Mouse (Mus musculus): Measurements from ENCODE around the gene Gpr153.

The Gpr153 gene

DNA sequence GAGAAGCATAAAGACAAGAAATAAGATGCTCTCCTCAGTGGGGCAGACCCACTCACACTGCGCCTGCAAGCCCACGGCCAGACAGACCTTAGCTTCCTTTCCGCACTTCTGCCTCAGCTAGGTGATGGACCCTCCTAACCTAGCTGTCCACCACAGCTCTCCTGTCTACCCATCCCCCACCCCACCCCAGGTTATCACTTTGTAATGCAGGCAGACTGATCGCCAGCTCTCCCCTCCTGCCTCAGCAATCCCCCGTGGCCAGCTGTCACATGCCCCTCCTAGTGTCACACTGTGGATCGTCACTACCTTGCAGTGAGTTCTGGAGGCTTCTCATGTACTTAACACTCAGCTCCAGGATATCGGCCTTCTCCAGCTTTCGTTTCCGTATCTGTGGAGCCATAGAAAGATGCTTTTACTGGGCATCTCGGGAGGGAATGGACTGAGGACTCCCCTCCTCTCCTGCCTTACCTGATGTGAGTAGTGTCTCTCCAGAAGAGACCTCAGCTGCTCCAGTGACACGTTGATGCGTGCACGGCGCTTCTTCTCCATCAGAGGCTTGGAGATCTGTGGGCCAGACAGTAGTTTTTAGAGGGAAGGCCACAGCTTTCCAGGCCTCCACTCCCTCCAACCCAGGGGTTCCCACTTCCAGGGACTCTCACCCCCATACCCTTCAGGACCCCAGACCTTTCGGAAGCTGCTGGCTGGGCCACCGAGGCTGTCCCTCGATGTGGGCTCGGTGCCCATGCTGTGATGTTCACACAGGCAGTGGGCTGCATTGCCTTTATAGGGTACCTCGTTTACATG, 13.5 kb downstream of the Gpr153 start:
- in situ Hi-C loops (cut with MboI; ENCODE audit: low sequenced_read_pairs), result no loop called here

DNA sequence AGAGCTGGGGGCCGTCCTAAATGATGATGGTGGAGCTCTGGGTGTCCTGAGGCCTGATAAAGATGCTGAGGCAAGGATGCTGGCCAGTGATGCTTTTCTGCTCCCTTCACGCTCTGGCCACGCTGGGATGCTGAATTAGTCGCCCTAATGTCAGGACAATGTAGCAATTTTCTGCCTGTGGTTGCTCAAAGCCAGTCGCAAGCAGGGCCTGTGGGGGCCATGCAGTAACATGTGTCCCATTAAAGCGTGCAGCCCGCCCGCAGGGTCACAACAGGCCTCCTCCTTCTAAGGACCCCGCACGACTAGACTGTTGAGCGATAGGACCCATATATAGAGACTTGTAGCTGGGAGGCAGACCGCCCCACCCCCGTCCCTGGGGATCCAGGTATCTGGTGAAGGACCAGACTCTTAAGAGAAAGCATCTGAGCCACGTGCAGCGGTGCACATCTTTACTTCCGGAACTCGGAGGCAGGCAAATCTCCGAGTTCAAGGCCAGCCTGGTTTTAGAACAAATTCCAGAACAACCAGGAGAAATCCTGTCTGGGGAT, 14.4 kb downstream of the Gpr153 start:
- in situ Hi-C loops (cut with MboI; ENCODE audit: low sequenced_read_pairs), result no loop called here

DNA sequence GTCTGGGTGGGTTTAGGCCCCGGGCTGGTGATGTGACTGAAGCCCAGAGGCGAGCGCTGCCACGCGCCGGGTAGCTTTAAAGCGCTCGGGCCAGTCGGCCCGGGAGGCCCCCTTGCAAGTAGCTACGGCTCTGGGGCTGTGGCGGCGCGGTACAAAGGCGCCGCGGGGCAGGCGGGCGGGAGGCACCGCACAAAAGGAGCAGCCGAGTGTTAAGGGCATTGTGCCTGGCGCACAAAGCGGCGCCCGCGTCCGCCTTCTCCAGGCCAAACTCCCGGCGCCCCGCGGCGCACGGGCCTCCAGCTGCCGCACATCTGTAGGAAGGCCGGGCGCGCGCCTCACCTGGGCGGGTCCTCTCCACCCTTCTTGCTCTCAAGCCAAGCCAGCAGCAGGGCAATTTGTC, 16.4 kb downstream of the Gpr153 start:
- in situ Hi-C loops (cut with MboI; ENCODE audit: low sequenced_read_pairs), result no loop called here

DNA sequence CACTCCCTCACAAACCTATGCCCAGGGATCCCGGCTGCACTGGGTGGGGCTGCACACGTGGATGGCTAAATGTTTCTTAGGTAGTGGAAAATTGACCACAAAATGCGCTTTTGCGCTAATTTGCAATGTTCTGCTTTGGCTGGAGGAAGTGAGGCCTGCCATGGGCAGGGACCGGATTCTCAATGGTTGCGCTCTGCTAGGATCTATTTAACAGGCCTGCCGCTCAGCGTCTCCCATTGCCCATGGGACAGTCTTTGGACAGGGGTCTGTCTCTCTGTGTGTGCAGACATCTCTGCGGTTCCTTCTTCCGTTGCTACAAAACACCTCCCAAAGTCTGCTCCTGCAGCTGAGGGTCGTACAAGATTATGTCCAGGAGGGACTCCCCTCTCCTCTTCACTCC, 17.0 kb downstream of the Gpr153 start:
- in situ Hi-C loops (cut with MboI; ENCODE audit: low sequenced_read_pairs), result no loop called here

DNA sequence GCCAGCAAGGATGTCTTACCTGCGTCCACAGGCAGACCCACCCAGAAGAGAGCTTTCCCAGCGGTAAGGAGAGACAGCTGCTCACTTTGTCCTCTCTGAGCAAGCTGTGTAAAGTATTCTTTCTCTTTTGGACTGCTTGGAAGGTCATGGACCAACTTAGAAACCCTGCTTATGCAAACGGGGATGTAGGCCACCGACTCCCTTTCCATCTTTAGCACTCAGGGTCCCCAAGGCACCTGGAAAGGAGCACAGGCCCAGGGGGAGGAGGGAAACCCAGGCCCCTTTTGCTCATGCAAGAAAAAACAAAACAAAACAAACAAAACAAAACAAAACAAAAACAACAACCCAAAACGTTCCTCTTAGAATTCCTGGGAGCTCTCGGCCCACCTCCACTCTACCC, 17.5 kb downstream of the Gpr153 start, which contains the start of gene Hes3:
Gene Hes3 (minus strand): TSS at position 101 of the 400 bp plus-strand sequence.
- in situ Hi-C loops (cut with MboI; ENCODE audit: low sequenced_read_pairs), result no loop called here

DNA sequence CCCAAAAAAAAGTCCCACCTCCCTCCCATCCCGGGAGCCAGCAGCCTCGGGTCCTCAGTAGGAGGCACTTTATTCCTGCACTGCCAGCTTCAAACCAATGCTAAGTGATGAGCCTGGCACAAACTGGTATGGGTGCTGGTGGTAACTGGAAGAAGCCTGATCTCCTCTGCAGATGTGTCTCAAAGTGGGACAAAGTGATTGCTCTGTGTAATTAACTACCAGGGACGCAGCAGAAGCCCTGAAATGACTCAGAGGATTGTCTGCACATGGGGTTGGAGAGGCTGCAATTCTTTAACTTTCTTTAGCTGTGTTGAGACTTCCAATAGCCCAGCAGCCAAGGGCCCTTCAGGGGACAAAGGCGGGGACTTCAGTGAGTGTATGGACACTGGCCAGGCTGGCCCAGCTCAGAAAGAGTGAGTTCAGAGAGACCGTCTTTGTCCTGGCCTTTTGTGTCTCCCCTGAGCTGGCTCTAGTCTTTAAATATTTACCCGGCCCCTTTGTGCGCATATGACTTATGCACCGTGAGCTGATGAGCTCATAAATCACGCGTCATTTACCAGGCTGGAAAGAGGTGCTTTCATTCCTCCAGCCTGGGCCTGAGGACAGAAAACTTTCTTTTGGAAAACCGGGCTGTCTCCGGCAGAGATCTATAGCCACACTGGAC, 18.2 kb downstream of the Gpr153 start:
- in situ Hi-C loops (cut with MboI; ENCODE audit: low sequenced_read_pairs), result no loop called here

DNA sequence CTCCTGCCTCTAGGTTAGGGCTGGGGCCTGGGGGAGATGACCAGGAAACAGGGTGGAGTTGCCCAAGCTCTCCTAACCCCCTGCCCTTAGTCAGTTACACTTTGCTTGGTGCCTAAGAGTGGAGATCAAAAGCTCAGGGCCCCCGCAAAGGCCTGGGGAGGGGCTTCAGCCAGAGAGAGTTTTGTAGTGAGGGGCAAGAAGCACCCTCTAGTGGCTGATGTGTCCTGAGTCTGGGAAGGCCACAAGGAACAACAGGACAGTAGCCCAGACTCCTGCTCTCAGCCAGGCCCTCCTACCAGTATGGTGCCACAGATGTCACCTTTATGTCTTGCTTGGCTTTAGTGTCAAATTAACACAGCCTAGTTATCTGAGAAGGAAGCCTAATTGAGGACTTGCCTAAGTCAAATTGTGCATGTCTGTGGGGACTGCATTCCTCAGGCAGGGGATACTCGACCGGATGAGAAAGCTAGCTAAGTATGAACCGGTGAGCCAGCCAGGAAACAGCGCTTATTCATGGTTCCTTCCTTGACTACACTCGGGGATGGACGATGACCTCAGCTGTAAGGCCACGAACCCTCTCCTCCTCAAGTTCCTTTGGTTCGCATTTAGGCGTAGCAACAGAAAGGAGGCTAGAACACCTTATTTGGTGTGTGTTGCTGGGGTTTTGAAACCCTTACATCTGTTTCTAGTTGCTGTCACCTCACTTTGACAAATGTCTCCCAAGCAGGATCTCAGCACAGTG, 20.3 kb downstream of the Gpr153 start:
- in situ Hi-C loops (cut with MboI; ENCODE audit: low sequenced_read_pairs), result no loop called here

DNA sequence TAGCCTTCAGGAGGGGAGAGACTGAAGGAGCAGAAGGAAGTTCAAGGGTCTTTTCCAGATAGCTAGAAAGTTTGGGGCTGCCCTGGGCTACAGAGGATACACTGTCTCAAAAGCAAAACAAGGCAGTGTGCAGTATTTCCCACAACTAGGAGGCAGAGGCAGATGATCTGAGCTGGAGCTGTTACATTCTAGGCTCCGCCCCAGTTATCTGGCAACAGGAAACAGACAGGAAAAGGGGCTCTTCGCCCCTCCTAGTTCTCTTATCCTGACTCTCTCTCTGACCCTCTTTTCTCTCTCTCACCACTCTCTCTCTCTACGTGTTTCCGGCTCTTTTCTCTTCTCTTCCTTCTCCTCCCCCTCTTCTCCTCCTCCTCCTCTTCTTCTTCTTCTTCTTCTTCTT, 21.9 kb downstream of the Gpr153 start:
- in situ Hi-C loops (cut with MboI; ENCODE audit: low sequenced_read_pairs), result no loop called here

DNA sequence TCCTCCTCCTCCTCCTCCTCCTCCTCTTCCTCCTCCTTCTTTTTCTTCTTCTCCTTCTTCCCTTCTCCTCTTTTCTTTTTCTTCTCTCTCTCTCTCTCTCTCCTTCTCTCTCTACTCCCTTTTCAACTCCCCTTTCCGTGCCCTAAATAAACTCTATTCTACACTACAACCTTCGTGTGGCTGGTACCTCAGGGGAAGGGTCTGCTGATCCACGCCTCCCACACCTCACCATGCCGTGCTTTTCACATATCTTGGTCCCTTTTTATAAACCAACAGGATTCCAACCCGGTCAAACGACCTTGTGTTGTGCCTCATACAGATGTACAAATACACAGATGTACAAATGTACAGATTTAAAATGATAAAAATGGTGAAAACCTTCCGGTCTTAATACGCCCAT, 22.3 kb downstream of the Gpr153 start:
- in situ Hi-C loops (cut with MboI; ENCODE audit: low sequenced_read_pairs), result no loop called here

DNA sequence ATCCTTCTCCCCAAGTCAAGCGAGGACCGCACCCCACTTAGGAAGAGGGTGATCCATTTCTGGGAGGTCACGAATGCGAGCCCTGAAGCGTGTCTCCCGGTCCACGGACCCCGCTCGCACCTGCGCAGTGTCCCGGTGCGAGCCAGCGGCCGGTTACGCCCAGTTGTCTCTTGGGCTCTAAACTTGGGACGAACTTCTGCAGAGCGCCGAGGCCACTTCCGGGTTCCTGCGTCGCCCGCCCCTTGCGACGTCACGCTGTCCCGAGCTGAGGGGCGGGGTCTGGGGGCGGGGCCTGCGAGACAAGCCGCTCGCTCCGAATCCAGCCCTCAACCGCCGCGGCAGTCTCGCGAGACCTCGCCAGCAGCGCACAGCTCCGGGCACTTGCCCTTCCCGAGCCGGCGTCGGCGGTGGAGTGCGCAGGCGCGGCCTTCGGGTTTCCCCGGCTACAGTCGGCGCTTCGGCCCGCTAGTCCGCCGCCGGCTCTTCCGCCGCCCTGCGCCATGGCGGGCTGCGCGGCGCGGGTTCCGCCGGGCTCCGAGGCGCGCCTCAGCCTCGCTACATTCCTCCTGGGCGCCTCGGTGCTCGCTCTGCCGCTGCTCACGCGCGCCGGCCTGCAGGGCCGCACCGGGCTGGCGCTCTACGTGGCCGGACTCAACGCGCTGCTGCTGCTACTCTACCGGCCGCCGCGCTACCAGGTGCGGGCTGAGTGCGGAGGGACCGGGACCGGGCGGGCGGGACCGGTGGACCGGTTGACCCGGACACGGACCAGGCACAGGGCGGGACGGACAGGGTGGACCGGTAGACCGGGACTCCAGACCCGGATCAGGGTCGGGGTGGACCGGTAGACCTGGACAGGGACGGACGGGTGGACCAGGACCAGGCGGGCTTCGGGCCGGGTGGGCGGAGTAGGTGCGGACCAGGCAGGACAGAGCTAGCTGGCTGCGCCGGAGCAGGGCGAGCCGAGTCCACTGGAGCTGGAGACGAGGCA, 23.1 kb downstream of the Gpr153 start, which contains the start of gene Icmt:
Gene Icmt (plus strand): TSS at position 354 of the 988 bp plus-strand sequence.
- in situ Hi-C loops (cut with MboI; ENCODE audit: low sequenced_read_pairs), result no loop called here

DNA sequence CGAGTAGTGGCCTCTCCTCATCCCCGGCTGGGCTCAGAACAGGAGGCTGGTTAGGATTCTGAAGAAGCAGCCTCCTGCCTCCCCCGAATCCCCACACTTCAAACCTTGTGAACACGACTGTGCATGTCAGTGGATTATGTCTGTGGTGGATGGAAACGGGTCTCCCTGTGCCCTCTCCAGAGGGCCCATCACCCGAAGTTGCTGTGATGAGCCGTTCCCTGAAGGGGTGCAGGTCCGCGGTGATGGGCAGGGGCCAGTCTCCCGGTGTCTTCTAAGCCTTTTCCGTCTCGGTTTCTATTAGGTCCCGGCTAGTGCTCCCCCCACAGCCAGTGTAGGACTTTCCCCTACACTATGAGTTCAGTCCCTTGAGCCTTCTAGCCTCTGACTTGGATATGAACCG, 24.8 kb downstream of the Gpr153 start:
- in situ Hi-C loops (cut with MboI; ENCODE audit: low sequenced_read_pairs), result no loop called here

DNA sequence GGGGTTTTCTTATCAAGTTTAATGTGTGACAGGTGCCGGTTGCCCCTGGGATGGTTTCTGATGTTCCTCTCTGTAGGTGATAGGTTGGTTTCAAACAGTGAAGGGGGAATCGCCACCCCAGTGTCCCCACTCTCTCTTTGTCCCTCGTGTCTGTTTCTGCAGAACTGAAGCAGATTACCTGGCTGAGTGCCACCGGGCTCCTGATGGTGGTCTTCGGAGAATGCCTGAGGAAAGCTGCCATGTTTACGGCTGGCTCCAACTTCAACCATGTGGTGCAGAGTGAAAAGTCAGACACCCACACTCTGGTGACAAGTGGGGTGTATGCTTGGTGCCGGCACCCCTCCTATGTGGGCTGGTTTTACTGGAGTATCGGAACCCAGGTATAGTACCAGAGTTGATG, 26.3 kb downstream of the Gpr153 start:
- in situ Hi-C loops (cut with MboI; ENCODE audit: low sequenced_read_pairs), result no loop called here

DNA sequence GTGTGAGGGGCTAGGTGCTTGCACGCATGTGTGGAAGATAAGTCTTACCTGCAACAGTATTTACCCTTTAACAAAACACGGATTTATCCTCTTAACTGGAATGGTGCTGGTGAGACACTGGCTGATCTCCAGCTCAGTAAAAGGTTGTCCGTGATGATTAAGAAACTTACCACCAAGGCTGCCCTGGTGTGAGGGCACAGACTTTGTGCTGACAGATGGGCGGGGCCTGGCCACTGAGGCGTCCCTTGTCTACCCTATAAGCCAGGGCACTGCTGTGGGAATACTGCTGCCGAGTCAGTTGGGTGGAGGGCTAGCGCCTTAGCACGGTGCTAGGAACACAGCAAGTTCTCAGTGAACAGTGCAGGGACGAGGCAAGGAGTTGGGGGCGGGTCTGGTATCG, 28.0 kb downstream of the Gpr153 start:
- in situ Hi-C loops (cut with MboI; ENCODE audit: low sequenced_read_pairs), result no loop called here

DNA sequence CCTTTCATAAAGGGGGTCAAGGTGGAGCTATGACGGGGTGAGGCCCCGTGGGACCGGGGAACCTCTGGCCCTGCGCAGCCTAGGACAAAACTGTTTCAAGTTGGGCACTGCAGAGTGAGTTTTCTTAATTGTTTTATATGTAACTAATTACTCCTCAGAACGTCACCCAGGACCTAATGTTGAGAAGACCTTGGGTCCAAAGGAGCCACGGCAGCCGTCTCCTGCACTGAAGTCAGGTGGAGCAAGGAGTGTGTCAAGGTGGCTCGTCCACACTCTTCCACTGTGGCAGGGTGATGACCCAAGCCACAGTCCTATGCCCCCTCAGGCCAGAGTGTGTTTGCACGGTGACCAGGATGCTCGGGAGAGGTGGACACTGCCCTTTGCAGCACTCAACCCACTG, 29.1 kb downstream of the Gpr153 start:
- in situ Hi-C loops (cut with MboI; ENCODE audit: low sequenced_read_pairs), result no loop called here

DNA sequence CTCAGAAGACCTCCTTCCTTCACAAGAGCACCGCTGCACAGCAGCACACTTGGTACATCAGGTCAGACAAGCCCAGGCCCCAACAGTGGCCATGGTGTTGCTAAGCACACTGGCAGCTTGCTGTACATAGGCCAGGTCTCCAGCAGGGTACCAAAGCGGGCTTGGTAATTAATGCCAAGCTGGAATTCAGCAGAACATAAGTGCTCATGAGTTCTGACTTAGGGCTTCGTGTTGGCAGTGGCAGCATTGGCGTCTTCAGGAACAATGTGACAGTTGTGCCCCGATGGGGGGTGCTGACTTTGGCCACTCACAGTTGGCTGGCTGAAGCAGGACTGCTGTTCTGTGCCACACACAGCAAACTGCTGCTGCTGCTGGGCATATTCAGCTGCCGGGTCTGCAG, 30.7 kb downstream of the Gpr153 start:
- in situ Hi-C loops (cut with MboI; ENCODE audit: low sequenced_read_pairs), result no loop called here

DNA sequence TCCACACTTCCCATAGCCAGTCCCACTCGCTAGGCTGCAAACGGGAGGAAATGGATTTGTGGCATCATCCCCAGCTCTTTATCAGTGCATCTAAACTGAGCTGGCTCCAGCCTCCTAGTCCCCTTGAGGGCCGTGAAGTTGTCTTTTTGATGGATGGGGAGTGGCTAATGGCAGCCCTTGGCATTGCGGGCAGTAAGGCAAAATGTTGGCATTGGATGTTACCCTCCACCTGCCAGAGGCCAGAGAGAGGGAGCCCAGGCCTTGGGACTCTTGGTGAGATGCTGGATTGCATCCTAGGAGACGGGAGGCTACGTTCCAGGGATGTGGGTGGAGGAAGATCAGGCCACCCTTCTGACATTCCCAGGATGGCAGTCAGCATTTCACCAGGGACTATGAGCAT, 32.0 kb downstream of the Gpr153 start:
- in situ Hi-C loops (cut with MboI; ENCODE audit: low sequenced_read_pairs), result no loop called here

DNA sequence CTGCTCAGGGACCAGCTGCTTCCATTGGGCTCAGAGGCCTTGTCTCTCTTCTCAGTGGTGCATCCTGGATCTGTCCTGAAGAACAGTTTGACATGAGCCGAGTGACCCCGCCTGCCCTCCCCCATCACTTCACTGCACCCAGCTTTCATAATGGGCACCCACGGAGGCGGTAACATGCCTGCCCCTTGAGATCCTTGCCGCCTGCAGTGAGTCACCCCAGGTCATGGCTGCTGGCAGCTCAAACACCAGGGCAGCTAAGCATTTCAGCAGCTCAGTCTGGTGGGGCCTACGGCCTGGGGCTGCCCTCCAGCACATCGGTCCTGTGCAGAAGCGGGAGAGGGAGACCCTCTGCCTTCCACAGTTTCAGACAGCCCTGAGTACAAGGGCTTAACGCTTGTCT, 33.5 kb downstream of the Gpr153 start:
- in situ Hi-C loops (cut with MboI; ENCODE audit: low sequenced_read_pairs), result no loop called here

DNA sequence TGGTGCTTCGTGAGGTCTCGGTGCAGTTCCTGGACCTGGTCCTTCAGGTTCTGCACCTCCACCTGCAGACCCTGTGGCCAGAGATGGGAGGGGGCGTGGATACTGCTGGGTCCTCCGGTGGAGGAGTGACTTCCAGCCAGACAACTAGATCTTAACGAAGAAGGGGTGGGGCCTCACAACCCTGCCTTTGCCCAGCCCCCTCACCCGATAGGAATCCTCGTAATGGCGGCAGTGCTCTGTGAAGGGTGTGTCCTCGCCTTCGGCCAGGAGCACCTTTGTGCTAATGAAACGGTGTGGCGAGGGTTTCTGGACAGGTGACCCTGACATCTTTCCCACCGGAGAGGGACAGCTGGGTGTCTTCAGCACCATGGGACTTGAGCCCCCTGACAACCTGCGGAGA, 38.2 kb downstream of the Gpr153 start:
- in situ Hi-C loops (cut with MboI; ENCODE audit: low sequenced_read_pairs), result no loop called here

DNA sequence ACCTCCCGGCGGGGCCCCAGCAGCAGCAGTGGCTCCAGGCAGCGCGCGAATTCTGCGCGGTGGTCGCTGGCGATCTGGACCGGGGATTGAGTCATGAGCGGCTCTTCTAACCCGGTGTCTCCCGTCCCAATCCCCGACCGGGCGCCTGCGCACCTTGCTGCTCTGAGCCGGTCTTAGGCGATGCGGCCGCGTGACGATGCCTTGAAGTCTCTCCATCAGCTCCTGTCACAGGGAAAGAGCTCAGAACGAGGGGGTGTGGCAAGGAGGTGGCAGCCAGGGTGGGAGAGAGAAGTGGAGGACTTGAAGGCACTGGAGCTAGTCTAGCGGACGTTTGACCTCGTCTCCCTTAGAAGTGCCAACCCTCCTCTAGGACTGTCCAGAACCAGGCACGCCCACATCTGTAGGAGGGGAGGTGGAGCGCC, 39.2 kb downstream of the Gpr153 start:
- in situ Hi-C loops (cut with MboI; ENCODE audit: low sequenced_read_pairs), result no loop called here

DNA sequence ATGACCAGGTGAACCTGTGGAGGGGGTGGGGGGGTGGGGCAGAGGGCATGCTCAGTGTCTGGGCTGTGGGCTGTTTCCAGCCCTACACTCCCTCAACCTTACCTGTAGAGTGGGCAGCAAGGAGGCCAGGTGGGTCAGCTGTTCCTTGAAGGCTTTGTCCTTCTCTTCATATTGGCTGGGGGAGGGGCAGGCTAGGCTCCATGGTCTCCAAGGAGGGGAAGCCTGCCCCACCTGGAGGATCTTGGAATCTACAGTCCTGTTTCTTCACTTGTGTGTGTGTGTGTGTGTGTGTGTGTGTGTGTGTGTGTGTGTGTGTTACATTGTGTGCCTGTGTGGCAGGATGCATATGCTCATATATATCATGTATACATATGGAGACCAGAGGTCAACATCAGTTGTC, 39.9 kb downstream of the Gpr153 start:
- in situ Hi-C loops (cut with MboI; ENCODE audit: low sequenced_read_pairs), result no loop called here

Data from CH12F3 (cell line).